Mouse (Mus musculus) embryo, embryonic 10 days (tissue): ENCODE data around the gene Gm4969.

Source experiments
- DNase-seq: peaks from one replicate; pipeline ENCODE4 v3.0.0-alpha.2; 2015; ENCODE audit warnings: low spot score

Gm4969 gene

DNA sequence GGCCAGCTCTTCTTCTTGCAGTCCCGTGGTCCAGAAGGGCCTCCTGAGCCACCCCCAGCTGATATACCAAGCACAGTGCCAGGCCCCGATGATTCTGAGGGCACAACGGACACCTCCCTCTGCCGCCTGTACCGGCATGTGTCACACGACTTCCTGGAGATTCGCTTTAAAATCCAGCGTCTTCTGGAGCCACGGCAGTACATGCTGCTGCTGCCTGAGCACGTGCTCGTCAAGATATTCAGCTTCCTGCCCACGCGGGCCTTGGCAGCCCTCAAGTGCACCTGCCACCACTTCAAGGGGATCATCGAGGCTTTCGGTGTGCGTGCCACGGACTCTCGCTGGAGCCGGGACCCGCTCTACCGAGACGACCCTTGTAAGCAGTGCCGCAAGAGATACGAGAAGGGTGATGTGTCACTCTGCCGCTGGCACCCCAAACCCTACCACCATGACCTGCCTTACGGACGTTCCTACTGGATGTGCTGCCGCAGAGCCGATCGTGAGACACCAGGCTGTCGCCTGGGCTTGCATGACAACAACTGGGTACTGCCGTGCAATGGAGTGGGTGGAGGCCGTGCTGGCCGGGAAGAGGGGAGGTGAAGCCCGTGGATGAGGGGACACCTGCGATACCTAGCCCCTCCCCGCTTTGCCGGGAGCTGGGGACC is 18.6 kb upstream of the Gm4969 start:
- no peak for DNase-seq

DNA sequence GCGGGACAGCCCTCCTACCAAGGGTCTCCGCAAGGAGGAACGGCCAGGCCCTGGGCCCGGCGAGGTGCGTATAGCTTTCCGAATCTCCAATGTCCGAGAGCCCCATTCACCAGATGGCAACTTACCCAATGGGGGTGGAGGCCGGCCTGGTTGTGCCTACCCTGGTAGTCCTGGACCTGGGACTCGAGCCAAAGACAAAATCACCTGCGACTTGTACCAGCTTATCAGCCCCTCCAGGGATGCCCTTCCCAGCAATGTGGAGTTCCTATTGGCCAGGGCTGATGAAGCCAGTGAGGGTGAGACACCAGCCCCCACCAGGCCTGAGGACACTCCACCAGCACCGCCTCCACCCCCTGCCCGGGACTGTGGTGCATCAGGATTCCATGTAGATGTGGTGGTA is 18.0 kb upstream of the Gm4969 start:
- no peak for DNase-seq

DNA sequence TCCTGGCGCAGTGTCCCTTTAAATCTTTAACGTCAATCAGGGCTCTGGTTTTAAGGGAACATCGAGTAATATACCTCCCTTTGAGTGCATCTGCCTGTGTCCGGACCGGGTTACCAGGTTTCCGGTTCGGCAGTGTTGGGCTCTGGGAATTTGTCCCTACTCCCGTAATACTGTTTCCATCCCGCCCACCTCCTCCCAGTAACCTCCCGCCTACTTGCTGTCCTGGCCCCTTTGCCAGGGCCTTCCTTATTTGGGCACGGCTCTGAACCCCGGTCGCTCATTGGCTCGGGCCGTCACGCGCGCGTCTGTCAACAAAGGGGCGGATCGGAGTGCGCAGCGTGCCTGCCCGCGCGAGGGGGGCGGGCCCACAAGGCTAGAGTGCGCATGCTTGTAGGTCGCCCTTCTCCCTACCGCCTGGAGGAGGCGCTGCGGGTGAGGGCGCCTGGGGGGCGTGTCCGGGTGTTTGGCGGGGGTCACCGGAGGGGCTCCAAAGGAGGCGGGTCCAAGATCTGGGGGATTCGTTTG is 13.2 kb upstream of the Gm4969 start:
- peak; percentile 99 for DNase-seq

DNA sequence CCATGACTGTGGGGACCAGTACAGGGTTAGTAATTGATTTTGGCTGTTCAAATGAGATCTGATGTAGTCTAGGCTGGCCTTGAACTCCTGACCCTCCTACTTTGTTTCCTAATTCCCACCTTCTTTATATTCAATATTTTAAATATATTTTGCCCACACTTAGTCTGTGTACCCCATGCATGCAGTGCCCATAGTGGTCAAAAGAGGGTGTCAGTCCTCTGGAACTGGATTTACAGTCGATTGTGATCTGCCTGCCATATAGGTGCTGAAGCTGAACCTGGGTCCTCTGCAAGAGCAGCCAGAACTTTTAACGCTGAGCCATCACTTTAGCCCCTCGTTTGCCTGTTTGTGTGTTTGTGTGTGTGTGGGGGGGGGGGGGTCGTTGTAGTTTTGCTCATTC is 12.5 kb upstream of the Gm4969 start:
- DNase-seq: no peak

DNA sequence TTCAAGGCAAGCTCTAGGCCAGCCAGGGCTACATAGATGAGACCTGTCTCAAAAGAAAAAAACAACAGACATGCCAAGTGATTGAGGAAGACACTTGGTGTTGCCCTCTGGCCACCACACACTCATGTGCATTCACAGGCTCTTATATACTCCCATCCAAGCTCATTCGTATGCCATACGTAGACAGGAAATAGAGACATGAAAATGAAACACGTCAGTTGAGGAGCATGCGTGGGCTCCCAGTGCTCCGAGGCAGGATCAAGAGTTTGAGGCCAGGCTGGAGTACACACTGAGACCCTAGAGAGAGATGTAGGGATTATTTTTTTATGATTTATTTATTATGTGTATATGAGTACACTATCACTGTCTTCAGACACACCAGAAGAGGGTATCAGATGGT is 11.2 kb upstream of the Gm4969 start:
- no peak for DNase-seq

DNA sequence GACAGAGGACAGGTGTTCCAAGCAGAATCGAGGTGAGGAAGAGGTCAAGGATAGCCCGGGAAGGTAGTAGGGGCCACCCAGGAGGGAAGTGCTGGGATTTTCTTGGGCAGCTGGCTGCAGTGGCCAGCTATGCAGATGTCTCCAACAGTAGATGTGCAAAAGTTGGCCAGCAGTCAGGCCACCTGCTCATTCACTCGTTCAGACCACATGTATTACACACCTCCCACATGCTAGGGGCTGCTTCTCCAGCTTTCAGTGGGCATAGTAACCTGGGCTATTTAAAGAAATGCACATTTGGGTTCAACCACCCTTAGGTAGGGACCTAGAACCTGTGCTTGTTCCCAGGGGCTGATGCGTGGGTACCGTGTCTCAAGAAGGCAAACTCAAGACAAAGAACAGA is 9.6 kb upstream of the Gm4969 start:
- DNase-seq: no peak

DNA sequence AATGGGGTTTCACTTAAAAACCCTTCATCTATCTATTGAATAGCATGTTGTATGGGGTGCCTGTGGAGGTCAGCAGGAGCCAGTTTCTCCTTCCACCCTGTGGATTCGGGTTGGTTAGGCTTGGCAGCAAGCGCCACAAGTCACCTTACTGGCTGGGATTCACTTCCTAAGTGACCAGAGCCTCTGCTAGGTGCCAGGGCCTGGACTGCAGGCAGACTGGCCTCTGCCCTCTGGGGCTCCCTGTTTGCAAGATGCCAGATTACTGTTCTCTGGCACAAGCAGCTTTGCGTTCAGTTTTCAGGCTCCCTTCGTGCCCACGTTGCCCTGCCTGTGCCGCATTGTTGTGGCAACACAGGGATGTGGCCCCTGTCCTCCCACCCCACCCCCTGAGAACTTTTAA is 6.5 kb upstream of the Gm4969 start:
- DNase-seq: no peak

DNA sequence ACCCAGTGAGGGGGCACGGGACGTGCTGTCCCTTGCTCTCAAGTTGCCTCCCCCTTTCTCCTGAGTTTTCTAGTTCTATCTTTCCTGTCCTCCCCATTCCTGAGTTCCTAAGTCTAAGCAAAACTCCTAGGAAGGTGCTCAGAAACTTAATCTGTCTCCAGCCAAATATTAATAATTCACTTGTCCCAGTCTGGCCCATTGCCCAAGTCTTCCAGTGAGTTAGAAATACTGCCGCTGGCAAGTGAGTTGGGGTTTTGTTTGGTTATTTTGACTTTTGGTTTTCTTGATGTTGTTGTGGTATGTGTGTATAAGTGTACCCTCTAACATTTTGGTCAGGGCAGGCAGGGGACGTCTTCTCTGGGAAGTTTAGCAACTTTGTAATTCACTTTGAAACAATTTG is 3.5 kb upstream of the Gm4969 start:
- DNase-seq: no peak

DNA sequence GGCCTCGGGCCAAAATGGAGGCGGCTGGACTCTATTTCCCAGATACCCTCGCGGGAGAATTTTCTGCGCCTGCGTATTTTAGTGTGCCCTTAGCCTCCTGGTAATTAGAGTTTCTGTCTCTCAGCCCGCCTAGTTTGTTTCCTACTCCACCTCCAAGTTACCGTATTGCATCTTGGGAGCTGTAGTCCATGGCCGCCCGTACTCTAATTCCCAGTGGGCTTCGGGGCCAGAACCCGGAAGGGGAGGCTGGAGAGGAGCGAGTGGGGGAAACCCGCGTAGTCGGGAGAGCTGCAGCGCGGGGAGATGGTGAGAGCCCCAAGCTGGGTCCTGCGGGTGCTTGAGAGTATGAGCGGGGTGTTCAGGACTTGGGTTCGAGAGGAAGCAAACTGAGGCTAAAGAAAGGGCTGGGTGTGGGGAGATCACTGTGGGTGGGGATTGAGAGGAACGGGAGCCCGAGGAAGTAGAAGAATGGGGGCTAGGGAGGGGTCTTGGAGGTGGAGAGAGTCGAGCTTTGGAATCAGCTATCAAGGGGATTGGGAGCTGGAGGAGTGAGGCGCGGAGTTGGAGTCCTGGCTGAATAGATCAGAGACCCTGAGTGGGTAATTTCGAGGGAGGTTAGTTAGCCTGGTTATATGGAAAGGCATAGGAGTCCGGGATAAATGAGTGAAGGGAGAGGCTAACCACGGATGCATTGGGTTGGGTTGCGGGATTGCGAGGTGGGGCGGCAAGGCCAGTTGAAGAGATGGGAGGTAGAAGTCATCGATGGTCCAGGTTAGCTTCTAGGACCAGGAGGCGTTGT is 1.7 kb upstream of the Gm4969 start, which contains the start of gene Fbxo46:
TSS of gene Fbxo46 (plus strand) at position 229 of the 799 bp plus-strand sequence.
- DNase-seq: peak; percentile 97

DNA sequence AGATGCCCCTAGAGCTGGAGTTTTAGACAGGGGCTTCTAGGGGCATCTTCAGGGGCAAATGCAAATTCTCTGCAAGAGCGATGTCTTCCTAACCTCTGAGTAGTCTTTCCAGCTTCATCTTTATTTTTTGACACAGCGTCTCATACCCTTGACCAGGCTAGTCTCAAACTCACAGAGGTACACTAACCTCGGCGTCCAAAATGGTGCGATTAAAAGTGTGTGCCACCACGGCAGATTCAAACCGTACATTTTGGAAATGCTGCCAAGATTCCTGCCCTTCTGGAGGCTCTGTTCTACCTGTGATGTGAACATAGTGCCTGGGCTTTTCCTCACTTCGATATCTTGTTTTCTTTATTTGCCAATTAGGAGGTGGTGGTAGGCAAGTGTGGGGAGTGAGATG is 915 bp upstream of the Gm4969 start:
- no peak for DNase-seq

DNA sequence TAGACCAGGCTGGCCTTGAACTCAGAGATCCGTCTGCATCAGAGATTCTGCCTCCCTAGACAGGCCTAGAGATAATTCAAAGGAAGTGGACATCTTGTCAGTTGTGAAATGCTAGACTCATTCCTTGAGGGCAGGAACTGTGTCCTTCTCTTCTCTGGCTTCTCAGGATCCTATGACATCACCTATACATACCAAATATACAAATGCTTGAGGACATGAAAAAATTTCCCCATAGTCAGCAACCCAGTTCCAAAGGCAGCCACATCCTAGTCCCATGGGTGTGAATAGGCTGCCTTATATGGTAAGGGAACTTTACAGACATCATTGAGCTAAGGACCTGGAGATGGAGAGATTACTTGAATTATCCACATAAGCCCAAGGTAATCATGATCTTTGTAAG is 8.6 kb downstream of the Gm4969 start:
- DNase-seq: no peak

DNA sequence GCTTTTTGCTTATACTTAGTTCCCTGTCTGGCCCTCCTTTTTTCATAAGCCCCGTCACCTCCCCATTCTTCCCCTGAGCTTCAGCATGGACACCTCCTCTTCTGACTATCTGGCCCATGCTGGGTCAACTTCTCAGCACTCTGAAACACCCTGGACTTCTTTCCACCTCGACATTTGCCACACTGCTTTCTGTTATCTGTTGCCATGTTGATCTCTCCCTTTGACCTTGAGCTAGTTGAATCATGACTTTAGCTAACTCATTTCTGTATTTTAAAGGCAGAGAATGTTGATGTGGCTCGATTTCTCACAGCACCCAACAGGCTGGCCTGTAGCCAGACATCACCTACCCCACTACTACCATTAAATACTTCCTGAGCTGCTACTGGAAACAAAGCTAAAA is 10.7 kb downstream of the Gm4969 start:
- no peak for DNase-seq

DNA sequence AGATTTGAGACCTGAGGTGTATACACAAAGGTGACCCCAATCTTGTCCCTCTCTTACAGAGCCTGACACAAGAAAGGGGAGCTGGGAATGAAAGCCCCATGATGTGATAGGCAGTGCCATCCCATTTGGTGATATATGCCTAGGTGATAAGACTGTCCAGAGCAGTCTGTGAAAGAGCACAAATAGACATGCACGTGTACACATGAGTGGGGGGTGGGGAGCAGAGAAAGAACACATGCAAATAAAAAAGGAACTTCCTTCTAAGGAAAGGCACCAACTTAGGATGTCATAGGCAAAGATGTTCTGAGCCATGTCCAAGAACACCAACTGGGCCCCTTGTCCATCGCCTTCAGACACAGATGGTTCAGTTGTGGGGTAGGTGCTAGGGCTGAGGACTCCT is 13.7 kb downstream of the Gm4969 start:
- no peak for DNase-seq

DNA sequence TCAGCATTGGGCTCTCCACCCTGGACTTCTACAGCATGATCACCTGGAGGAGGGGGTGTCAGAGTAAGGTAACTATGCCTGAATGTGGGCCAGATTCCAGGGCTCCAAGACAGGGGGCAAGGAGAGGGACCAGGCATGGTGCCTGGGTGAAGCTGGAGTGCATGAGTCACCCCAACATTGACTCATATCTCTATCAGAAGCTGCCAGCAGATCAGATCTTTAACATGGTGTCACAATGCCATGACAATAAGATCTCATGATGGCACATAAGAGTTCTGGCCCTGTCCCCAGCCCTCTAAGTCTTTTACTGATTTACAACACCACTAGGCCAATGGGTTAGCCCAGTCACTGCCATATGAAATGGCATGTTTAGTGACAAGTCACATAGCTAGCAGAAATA is 14.4 kb downstream of the Gm4969 start:
- DNase-seq: no peak

DNA sequence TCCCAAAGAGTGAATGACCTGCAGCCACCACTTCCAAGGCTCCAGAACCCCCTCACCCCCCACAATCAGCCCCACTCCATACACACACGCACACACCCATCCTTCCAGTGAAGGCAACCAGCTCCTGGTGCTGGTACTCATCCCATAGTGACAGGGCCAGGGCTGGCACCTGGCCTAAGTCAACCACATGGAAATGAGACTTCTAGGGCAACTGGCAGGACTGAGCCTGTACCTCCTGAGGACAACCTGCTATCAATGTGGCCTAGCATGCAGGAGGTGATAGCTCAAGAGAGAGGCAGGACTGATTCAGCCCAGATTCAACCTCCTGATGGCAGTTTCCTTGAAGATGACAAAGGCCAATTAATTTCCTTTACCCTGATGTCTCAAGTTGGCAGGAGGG is 17.9 kb downstream of the Gm4969 start:
- no peak for DNase-seq

DNA sequence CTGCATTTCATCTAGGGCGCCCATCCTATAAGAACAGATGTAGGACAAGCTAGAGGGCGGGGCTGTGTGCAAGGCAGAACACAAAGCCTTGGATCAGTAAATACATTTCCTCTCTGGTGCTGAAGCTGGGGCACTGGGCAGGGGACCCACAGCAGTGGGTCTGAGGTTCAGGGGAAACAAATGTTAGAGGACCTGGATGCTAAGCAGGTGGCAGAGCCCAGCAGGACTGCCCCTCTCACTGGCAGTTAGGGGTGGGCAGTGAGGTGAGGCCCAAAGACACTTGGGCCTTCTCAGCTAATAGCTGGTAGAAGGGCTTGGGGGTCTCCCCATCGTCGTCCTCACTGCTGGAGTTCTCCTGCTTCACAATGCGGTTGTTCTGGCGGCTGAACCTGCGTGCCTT is 19.4 kb downstream of the Gm4969 start:
- DNase-seq: no peak

DNA sequence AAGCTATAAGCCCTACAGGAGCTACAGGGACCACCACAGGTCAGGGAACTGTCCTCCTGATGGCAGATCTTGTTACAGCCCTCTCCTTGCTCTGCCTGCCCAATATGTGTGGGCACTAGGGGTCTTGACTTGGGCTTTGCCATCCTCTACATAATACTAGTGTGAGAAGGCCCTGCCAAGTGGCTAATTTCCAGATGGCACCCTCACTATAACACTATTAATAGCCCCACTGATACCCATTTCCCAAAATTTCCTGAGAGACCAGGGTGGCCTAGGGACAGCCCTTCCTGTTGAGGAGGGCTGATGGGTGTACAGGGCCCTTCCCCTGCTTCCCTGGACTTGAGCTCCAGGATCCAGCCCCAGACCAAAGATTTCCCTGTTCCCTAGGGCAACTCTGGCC is 20.3 kb downstream of the Gm4969 start:
- no peak for DNase-seq

DNA sequence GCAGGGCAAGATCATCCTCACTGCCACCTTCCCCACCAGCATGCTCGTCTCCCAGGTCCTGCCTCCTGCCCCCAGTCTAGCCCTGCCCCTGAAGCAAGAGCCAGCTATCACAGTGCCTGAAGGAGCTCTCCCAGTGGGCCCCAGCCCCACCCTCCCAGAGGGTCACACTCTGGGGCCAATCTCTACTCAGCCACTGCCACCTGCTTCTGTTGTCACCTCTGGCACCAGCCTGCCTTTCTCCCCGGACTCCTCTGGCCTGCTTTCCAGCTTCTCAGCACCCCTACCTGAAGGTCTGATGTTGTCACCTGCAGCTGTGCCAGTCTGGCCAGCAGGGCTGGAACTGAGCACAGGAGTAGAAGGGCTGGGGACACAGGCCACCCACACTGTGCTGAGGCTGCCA is 21.0 kb downstream of the Gm4969 start:
- DNase-seq: no peak

DNA sequence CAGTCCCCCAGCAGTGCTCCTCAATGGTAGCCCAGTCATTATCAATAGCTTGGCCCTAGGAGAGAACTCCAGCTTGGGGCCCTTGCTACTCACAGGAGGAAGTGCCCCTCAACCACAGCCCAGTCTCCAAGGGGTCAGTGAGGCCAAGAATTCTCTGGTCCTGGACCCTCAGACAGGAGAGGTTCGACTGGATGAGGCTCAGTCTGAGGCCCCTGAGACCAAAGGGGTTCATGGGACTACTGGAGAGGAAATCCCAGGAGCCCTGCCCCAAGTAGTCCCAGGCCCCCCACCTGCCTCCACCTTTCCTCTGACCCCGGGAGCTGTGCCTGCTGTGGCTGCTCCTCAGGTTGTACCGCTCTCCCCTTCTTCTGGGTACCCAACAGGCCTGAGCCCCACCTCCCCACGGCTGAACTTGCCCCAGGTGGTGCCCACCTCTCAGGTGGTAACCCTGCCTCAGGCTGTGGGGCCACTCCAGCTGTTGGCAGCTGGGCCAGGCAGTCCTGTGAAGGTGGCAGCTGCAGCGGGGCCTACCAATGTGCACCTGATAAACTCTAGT is 21.7 kb downstream of the Gm4969 start:
- no peak for DNase-seq

DNA sequence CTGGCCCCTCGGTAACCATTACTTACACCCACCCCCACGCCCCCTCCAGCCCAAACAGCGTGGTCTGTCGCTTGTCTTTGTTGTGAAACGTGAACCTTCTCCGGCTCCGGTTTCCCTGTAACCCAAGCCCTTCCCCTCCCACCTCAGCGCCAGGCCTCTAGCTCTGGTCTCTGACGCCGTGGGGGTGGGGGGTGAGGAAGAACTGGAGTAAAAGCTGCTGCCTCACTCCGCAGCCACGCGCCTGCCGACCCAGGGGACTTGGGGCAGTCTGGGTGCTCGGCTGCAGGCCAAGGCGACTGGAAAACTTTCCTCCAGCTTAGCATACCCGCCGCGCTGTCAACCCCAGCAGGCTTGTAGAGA is 22.4 kb downstream of the Gm4969 start:
- peak; percentile 88 for DNase-seq

DNA sequence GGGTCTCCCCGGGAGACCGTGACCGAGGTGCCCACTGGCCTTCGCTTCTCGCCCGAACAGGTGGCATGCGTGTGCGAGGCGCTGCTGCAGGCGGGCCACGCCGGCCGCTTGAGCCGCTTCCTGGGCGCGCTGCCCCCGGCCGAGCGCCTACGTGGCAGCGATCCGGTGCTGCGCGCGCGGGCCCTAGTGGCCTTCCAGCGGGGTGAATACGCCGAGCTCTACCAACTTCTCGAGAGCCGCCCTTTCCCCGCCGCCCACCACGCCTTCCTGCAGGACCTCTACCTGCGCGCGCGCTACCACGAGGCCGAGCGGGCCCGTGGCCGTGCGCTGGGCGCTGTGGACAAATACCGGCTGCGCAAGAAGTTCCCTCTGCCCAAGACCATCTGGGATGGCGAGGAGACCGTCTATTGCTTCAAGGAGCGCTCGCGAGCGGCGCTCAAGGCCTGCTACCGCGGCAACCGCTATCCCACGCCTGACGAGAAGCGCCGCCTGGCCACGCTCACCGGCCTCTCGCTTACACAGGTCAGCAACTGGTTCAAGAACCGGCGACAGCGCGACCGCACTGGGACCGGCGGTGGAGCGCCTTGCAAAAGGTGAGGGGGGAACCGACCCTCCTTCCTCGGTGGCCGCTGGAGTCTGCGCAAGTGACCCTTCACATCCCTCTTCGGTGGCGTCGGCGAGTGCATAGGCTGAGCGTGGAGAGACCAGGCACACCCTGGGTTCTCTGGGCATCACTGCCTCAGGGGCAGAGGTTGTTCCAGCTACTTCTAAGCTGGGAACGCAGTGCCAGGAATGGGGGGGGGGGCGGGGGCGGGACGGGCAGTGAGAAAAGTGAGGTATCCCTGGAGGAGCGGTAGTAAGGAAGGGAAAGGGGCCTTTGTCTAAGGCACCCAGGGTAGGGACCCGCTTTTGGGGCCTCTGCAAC is 23.1 kb downstream of the Gm4969 start:
- peak; percentile 51 for DNase-seq

DNA sequence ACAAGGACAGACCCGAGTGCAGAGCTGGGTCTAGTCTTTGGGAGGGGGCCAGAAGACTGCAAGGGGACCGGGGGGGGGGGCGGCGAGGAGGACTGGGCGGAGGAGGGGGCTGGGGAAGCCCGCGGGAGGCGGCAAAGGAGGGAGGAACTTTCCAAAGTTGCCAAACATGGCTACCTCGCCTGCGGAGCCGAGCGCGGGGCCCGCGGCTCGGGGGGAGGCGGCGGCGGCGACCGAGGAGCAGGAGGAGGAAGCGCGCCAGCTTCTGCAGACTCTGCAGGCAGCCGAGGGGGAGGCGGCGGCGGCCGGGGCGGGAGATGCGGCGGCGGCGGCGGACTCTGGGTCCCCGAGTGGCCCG is 23.7 kb downstream of the Gm4969 start, which contains the start of gene Six5:
TSS of gene Six5 (plus strand) at position 124 of the 355 bp plus-strand sequence.
- peak; percentile 56 for DNase-seq
